Mouse (Mus musculus) c-Kit-positive CD71-positive TER-119-positive erythroid progenitor cells, embryonic 14.5 days (primary cell): ENCODE results near the gene Tas2r129.
"Not testable (repeated sequence)": the region's sequence is repeated elsewhere in the genome, so short reads cannot be mapped to it uniquely, and the experiment has no call there.

ENCODE experiments used
- DNase-seq: peaks from one replicate; pipeline ENCODE4 v3.0.0-alpha.2; 2013; ENCODE audit warnings: low spot score

Tas2r129 gene

DNA sequence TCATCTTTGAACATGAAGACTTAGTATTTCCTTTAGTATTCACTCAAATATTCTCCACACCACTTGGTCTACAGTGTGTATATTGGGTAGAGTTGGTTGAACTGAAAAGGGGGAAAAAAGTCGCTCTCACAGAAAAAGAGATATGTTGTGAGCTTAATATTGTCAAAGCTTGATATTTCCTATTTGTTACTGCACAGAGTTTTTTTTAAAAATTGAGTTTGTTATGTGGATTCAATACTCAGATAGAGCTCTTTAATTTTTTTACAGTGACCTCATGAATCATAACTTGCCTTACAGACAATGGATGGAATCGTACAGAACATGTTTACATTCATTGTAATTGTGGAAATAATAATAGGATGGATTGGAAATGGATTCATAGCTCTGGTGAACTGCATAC, at the start of gene Tas2r129:
Gene Tas2r129, plus strand, starts transcription at position 301 of the 400 bp plus-strand sequence.
- DNase-seq = no peak

DNA sequence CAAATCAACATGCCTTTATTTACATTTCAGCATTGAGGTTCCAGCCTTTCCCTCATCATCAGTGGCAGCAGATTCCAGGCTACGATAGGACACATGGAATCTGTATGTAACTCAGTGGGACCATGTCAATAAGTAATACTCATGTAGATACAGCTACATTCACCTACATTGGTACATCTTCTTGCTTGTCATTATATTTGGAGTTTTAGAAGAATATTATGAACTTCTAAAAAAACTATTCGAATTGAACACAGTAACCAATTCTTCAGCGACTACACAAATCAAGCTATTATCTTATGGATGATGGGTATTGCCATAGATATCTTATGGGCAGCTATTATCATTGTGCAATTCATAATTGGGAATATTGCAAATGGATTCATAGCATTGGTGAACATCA, 41.6 kb upstream of the Tas2r129 start, which contains the start of gene Tas2r125:
Gene Tas2r125, plus strand, starts transcription at position 301 of the 400 bp plus-strand sequence.
- DNase-seq = no peak

DNA sequence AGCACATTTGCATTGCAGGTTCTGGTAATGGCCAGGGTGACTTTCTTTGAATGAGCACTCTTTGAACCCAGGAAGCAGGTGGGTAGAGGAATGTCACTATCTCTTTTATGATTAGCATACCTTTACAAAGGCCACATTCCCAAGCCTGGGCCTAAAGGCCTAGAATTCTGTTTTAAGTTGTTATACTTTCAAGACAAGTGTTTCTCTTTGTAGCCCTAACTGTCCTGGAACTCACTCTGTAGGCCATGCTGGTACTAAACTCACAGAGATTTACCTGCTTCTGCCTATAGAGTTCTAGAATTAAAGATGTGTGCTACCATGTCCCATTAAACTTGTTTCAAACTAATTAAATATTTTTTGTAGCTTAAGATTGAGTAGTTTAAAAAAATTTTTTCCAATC, 9.5 kb upstream of the Tas2r129 start:
- DNase-seq = not testable (repeated sequence)

DNA sequence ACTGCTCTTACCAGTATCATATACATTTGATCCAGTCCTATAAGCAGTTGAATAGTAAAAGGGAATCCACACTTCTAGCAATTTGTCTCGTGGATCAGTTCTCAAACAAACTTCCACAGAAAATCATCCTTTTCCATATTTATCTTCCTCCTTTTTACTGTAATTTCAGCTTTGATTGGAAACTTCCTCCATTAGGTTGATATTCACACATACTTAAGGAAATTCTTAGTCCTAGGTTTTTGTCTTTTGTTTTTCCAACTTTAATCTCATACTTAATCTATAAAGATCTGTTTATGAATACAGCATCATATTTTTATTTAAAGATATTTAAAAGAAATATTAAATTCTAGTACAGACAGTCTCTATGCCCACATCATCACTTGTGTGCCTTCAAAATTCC, 6.9 kb downstream of the Tas2r129 start, which contains the start of gene Tas2r131:
Gene Tas2r131, minus strand, starts transcription at position 101 of the 400 bp plus-strand sequence.
- DNase-seq = no peak

DNA sequence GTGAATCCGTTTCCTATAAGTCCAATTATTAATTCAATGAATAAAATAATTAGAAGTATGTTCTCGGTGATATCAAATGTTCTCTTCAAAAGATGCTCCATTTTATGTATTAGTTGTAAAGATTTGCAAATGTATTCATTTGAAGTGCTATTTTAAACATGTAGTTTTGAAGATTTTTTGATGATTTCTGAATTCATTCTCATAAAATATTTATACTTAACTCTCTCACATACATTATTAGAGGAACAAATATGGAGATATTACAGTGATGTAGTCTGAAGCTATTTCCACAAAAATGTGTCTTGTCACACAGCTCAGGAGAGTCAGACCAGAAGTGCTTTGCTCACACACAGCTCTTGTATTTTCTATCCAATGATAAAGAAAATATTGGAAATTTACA, 30.0 kb downstream of the Tas2r129 start, which contains the start of gene Tas2r109:
Gene Tas2r109, minus strand, starts transcription at position 101 of the 400 bp plus-strand sequence.
- no peak for DNase-seq
